ENCODE assay signal across 8 mouse cellular contexts in genomic region chr17:34941344-34942041, GRCm38 (mm10). TPM values are rescaled to one million over a fixed set of nuclear protein-coding genes. Genes with fewer than 3 reads are reported as not detected.
DNase-seq lines count a peak whose midpoint lies in the region; ATAC-seq and TF ChIP-seq lines count a peak whose summit lies in the region.

No protein-coding gene starts in this region.

- 10% methylated on average over 15 of the region's 15 CpGs for WGBS in heart, adult 2 months
- WGBS in neural tube, embryonic 13.5 days, result 5% methylated on average over 15 of the region's 15 CpGs

- peak overlapping the region; percentile 96 for H3K27ac ChIP-seq in MEL (ENCODE audit: control insufficient read depth, low read depth, low read length)
- peak overlapping the region; percentile 84 for H3K27ac ChIP-seq in heart, adult 2 months
- H3K27ac ChIP-seq in neural tube, embryonic 13.5 days (replicated peaks), result 0 out of 2 replicates have a peak overlapping the region, but pooled peaks have one; percentile 23

- peak overlapping the region; percentile 51 for H3K4me2 ChIP-seq in neural tube, embryonic 13.5 days

- DNase-seq in 416B (ENCODE audit: low read depth) (peak; percentile 20), MEL (ENCODE audit: low read depth, low spot score) (peak; percentile 82)
- peak; percentile 49 to 61 for DNase-seq in heart, adult 2 months
- DNase-seq in kidney, postnatal 4 days, result peak; percentile 56 to 74
- DNase-seq in urinary bladder, postnatal 4 days (ENCODE audit: low spot score in 2 of 2), result no peak
- no peak for DNase-seq in cerebellum, postnatal 14 days
- DNase-seq in left cerebral cortex, postnatal 4 days, result no peak

- TF ChIP-seq RAD21 in MEL (IDR thresholded peaks at IDR 0.05; ENCODE audit: low read depth, low read length), result no peak

- H3K9ac ChIP-seq in MEL (ENCODE audit: control insufficient read depth, low read depth, low read length, poor library complexity, severe bottlenecking), result peak overlapping the region; percentile 66
- peak overlapping the region; percentile 46 for H3K9ac ChIP-seq in heart, adult 2 months (ENCODE audit: low read depth, low read length)
- H3K9ac ChIP-seq in neural tube, embryonic 13.5 days, result peak overlapping the region; percentile 63

- H3K4me3 ChIP-seq in MEL (ENCODE audit: control insufficient read depth in 1 of 2, insufficient read depth in 1 of 2, low read depth in 2 of 2, low read length in 2 of 2), result peak overlapping the region; percentile 45 to 54
- peak overlapping the region; percentile 38 for H3K4me3 ChIP-seq in heart, adult 2 months
- peak overlapping the region; percentile 27 for H3K4me3 ChIP-seq in neural tube, embryonic 13.5 days

- H3K4me1 ChIP-seq in MEL (ENCODE audit: control insufficient read depth in 1 of 2, insufficient read depth in 2 of 2, low read length in 2 of 2), result peaks cover 2 to 10% of the 10 kb centered on the region in 2 experiments
- H3K4me1 ChIP-seq in heart, adult 2 months (ENCODE audit: control insufficient read depth, insufficient read depth, low read length), result peaks cover 3% of the 10 kb centered on the region; the same call in 1 of the 2 replicates
- H3K4me1 ChIP-seq in neural tube, embryonic 13.5 days (replicated peaks), result peaks cover 7% of the 10 kb centered on the region

- no peaks in the 10 kb centered on the region for H3K79me2 ChIP-seq in MEL (ENCODE audit: control insufficient read depth, insufficient read depth, low read length, poor library complexity)
- no peaks in the 10 kb centered on the region for H3K79me2 ChIP-seq in heart, adult 2 months (replicated peaks; ENCODE audit: control insufficient read depth, insufficient read depth, low read length)

- peak in 1 of 2 experiments; percentile 39; a peak in 1 of 4 replicates for TF ChIP-seq POLR2A in MEL (IDR thresholded peaks at IDR 0.05; ENCODE audit: control insufficient read depth in 1 of 2, insufficient read depth in 1 of 2, low read depth in 1 of 2, low read length in 2 of 2, poor library complexity in 1 of 2)
- peak; percentile 34; the same call in 1 of the 2 replicates for TF ChIP-seq POLR2A in heart, adult 2 months (IDR thresholded peaks at IDR 0.05; ENCODE audit: insufficient read depth, low read depth, low read length)

- H3K36me3 ChIP-seq in MEL (ENCODE audit: control insufficient read depth in 1 of 2, insufficient read depth in 2 of 2, low read length in 2 of 2), result peaks cover 0 to 13% of the 10 kb centered on the region in 2 experiments; a peak in 2 of 4 replicates
- H3K36me3 ChIP-seq in heart, adult 2 months (ENCODE audit: control insufficient read depth, insufficient read depth, low read length), result no peaks in the 10 kb centered on the region; the same call in 1 of the 2 replicates
- no peaks in the 10 kb centered on the region for H3K36me3 ChIP-seq in neural tube, embryonic 13.5 days

- no peak for TF ChIP-seq CTCF in MEL (IDR thresholded peaks at IDR 0.05 in 2 of 3, conservative IDR thresholded peaks at IDR 0.05 in 1 of 3; ENCODE audit: control insufficient read depth in 1 of 3, insufficient read depth in 1 of 3, low read depth in 2 of 3, low read length in 3 of 3, poor library complexity in 1 of 3, severe bottlenecking in 1 of 3)
- TF ChIP-seq CTCF in heart, adult 2 months (IDR thresholded peaks at IDR 0.05), result no peak

- intact Hi-C loops in heart, adult 2 months (cut with DNase I), result no loop called here
- intact Hi-C loops in left cerebral cortex, postnatal 4 days (cut with DNase I), result no loop called here

- H3K9me3 ChIP-seq in MEL (replicated peaks; ENCODE audit: insufficient read depth, low read length), result no peaks in the 10 kb centered on the region
- no peaks in the 10 kb centered on the region for H3K9me3 ChIP-seq in neural tube, embryonic 13.5 days

- no peaks in the 10 kb centered on the region for H3K27me3 ChIP-seq in MEL (ENCODE audit: control insufficient read depth in 1 of 2, insufficient read depth in 2 of 2, low read length in 2 of 2)
- no peaks in the 10 kb centered on the region for H3K27me3 ChIP-seq in heart, adult 2 months (ENCODE audit: control insufficient read depth, insufficient read depth, low read length)
- no peaks in the 10 kb centered on the region for H3K27me3 ChIP-seq in neural tube, embryonic 13.5 days

- TF ChIP-seq EP300 in MEL (IDR thresholded peaks at IDR 0.05; ENCODE audit: low read depth in 1 of 2, low read length in 2 of 2), result peak; percentile 72 to 88
- TF ChIP-seq EP300 in heart, adult 2 months (IDR thresholded peaks at IDR 0.05; ENCODE audit: insufficient read depth, low read depth, low read length), result no peak

- ATAC-seq in neural tube, embryonic 13.5 days (ENCODE audit: low read depth), result no peak

TF ChIP-seq in MEL, 35 proteins besides CTCF, POLR2A, EP300 and RAD21 (continues in another document):
- TF ChIP-seq POLR2AphosphoS5 (IDR thresholded peaks at IDR 0.05; ENCODE audit: borderline replicate concordance, low read depth, low read length), result no peak
- no peak for TF ChIP-seq MAFK (IDR thresholded peaks at IDR 0.05; ENCODE audit: borderline replicate concordance, low read depth, low read length)
- TF ChIP-seq MYB (IDR thresholded peaks at IDR 0.05; ENCODE audit: low read depth, low read length), result peak; percentile 78
- TF ChIP-seq GATA1 (IDR thresholded peaks at IDR 0.05; ENCODE audit: low read depth, low read length), result peak; percentile 81
- TF ChIP-seq ZC3H11A (IDR thresholded peaks at IDR 0.05; ENCODE audit: low read depth, low read length), result no peak
- peak; percentile 59; the same call in 1 of the 2 replicates for TF ChIP-seq ELF1 (IDR thresholded peaks at IDR 0.05; ENCODE audit: low read depth, low read length)
- TF ChIP-seq CHD2 (IDR thresholded peaks at IDR 0.05; ENCODE audit: low read length), result no peak
- TF ChIP-seq SIN3A (IDR thresholded peaks at IDR 0.05; ENCODE audit: low read length), result peak; percentile 79
- no peak for TF ChIP-seq ZMIZ1 (IDR thresholded peaks at IDR 0.05; ENCODE audit: low read depth, low read length)
- no peak for TF ChIP-seq E2F4 (IDR thresholded peaks at IDR 0.05; ENCODE audit: borderline replicate concordance, low read depth, low read length)
- TF ChIP-seq GABPA (IDR thresholded peaks at IDR 0.05; ENCODE audit: low read depth, low read length), result no peak
- peak; percentile 91 for TF ChIP-seq ZNF384 (IDR thresholded peaks at IDR 0.05; ENCODE audit: low read depth, low read length)
- no peak for TF ChIP-seq SMC3 (IDR thresholded peaks at IDR 0.05; ENCODE audit: low read depth, low read length)
- no peak for TF ChIP-seq ZKSCAN1 (IDR thresholded peaks at IDR 0.05; ENCODE audit: low read depth, low read length)
- no peak for TF ChIP-seq CHD1 (IDR thresholded peaks at IDR 0.05; ENCODE audit: low read depth, low read length)
- TF ChIP-seq ETS1 (IDR thresholded peaks at IDR 0.05; ENCODE audit: low read depth, low read length), result peak; percentile 46
- no peak for TF ChIP-seq USF1 (IDR thresholded peaks at IDR 0.05; ENCODE audit: low read depth, low read length)
- peak; percentile 66 for TF ChIP-seq RCOR1 (IDR thresholded peaks at IDR 0.05; ENCODE audit: low read depth, low read length)
- TF ChIP-seq MEF2A (IDR thresholded peaks at IDR 0.05; ENCODE audit: extremely low read depth, insufficient replicate concordance, low read depth, low read length, poor library complexity, severe bottlenecking), result no peak
- 0 out of 2 replicates have a peak, but pooled peaks have one; percentile 19 for TF ChIP-seq JUND (IDR thresholded peaks at IDR 0.05; ENCODE audit: low read depth, low read length)

RNA-seq across cellular contexts. Expression of gene Neu1, which starts 10.4 kb away (rescaled TPM):
- 6.5 and 7.0 TPM in 2 replicates for total RNA-seq in MEL (2012; rRNA removed)
- polyA plus RNA-seq in MEL (2012; ENCODE audit: insufficient read depth in 1 of 2, insufficient read length in 2 of 2, low read depth in 1 of 2, low replicate concordance in 2 of 2, missing spikeins in 1 of 2), result 1 to 10 TPM in 1 of 2 experiments, not detected in 1; 7.9 TPM
- 10 to 100 TPM; 14.5 TPM for total RNA-seq in heart, adult 2 months (2021)
- 22.0 and 23.6 TPM in 2 replicates for polyA plus RNA-seq in heart, adult 2 months (2012; rRNA removed)
- polyA plus RNA-seq in neural tube, embryonic 13.5 days (2015; fragmentation: Nextera tagmentation; extraction: Ambion mirVana), result 30.2 and 30.6 TPM in 2 replicates
- 10 to 100 TPM; 18.8 to 19.1 TPM for total RNA-seq in left cerebral cortex, postnatal 4 days (2021)

RNA-seq across cellular contexts. Expression of gene Hspa1b, which starts 17.5 kb away (rescaled TPM):
- 0.04 TPM in 1 of 2 replicates, not detected in the other for total RNA-seq in MEL (2012; rRNA removed)
- polyA plus RNA-seq in MEL (2012; ENCODE audit: insufficient read depth in 1 of 2, insufficient read length in 2 of 2, low read depth in 1 of 2, low replicate concordance in 2 of 2, missing spikeins in 1 of 2), result not detected
- total RNA-seq in heart, adult 2 months (2021), result 10 to 100 TPM in 1 of 2 experiments, 1 to 10 TPM in 1; 2.9 to 11.2 TPM
- 2.0 and 6.3 TPM in 2 replicates for polyA plus RNA-seq in heart, adult 2 months (2012; rRNA removed)
- polyA plus RNA-seq in neural tube, embryonic 13.5 days (2015; fragmentation: Nextera tagmentation; extraction: Ambion mirVana), result 0.38 and 0.47 TPM in 2 replicates
- total RNA-seq in left cerebral cortex, postnatal 4 days (2021), result 1 to 10 TPM; 1.6 to 2.3 TPM

RNA-seq across cellular contexts. Expression of gene Slc44a4, which starts 27.2 kb away (rescaled TPM):
- 0.12 TPM in 1 of 2 replicates, not detected in the other for total RNA-seq in MEL (2012; rRNA removed)
- under 1 TPM in 1 of 2 experiments, not detected in 1; 0.06 TPM for polyA plus RNA-seq in MEL (2012; ENCODE audit: insufficient read depth in 1 of 2, insufficient read length in 2 of 2, low read depth in 1 of 2, low replicate concordance in 2 of 2, missing spikeins in 1 of 2)
- not detected for total RNA-seq in heart, adult 2 months (2021)
- 1.1 TPM in 1 of 2 replicates, not detected in the other for polyA plus RNA-seq in heart, adult 2 months (2012; rRNA removed)
- polyA plus RNA-seq in neural tube, embryonic 13.5 days (2015; fragmentation: Nextera tagmentation; extraction: Ambion mirVana), result not detected in 2 replicates
- total RNA-seq in left cerebral cortex, postnatal 4 days (2021), result under 1 TPM in 1 of 2 experiments, not detected in 1; 0.20 TPM

RNA-seq across cellular contexts. Expression of gene Gm20481, which starts 28.2 kb away (rescaled TPM):
- not detected in 2 replicates for total RNA-seq in MEL (2012; rRNA removed)
- not detected for polyA plus RNA-seq in MEL (2012; ENCODE audit: insufficient read depth in 1 of 2, insufficient read length in 2 of 2, low read depth in 1 of 2, low replicate concordance in 2 of 2, missing spikeins in 1 of 2)
- not detected for total RNA-seq in heart, adult 2 months (2021)
- polyA plus RNA-seq in heart, adult 2 months (2012; rRNA removed), result not detected in 2 replicates
- not detected in 2 replicates for polyA plus RNA-seq in neural tube, embryonic 13.5 days (2015; fragmentation: Nextera tagmentation; extraction: Ambion mirVana)
- total RNA-seq in left cerebral cortex, postnatal 4 days (2021), result not detected

RNA-seq across cellular contexts. Expression of gene Hspa1a, which starts 30.5 kb away (rescaled TPM):
- total RNA-seq in MEL (2012; rRNA removed), result 0.07 TPM in 1 of 2 replicates, not detected in the other
- polyA plus RNA-seq in MEL (2012; ENCODE audit: insufficient read depth in 1 of 2, insufficient read length in 2 of 2, low read depth in 1 of 2, low replicate concordance in 2 of 2, missing spikeins in 1 of 2), result not detected
- total RNA-seq in heart, adult 2 months (2021), result 1 to 10 TPM; 3.3 to 9.8 TPM
- polyA plus RNA-seq in heart, adult 2 months (2012; rRNA removed), result 3.0 and 5.9 TPM in 2 replicates
- 6.0 and 6.3 TPM in 2 replicates for polyA plus RNA-seq in neural tube, embryonic 13.5 days (2015; fragmentation: Nextera tagmentation; extraction: Ambion mirVana)
- 1 to 10 TPM; 3.1 to 5.2 TPM for total RNA-seq in left cerebral cortex, postnatal 4 days (2021)

Comparison
In these comparisons a context has a peak if more than half of its experiments do, and no peak if none do; other contexts are left out.
1. DNase-seq: peak in 416B (single experiment), MEL (single experiment), heart, adult 2 months (2 of 2) and kidney, postnatal 4 days (2 of 2); none in urinary bladder, postnatal 4 days (0 of 2), cerebellum, postnatal 14 days (0 of 2) and left cerebral cortex, postnatal 4 days (single experiment).
2. H3K27ac ChIP-seq: peak in every context shown above with its lines; median percentile 96 in MEL; 84 in heart, adult 2 months; 23 in neural tube, embryonic 13.5 days.
3. Peak in every context shown above with its lines, with median percentiles within 50 percentile points of each other: H3K4me3 ChIP-seq and H3K9ac ChIP-seq.